ENCODE assay signal across 31 mouse cellular contexts in the genomic region with DNA sequence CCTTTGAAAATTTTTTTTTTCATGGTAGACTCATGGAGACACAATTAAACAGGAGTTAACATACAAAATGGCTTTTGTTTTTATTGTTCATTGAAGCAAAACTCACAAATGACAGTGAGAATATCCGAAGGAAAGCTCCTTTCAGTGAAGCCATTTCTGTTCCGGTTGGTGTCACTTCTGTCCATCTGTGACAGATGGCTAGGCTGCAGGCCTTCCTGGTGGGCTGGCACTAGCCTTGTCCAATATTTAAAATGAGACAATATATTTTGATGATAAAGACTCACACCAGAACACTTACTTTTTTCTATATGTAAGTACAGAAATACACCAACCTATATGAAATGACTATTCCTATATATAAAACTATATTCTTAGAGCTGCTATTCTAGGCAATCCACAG.
A peak's percentile ranks its signal among the peaks of the same experiment; 100 is the strongest.
DNase-seq lines count a peak whose midpoint lies in the region; ATAC-seq lines count a peak whose summit lies in the region.
"Had no signal": no experiment of that assay in that cellular context is flagged by ENCODE, and none has a peak within 500 bp of the region (broad histone marks: within the 10 kb centered on the region; RNA-seq: fewer than 3 reads in every experiment).

No protein-coding gene starts in this region.

- H3K4me1 ChIP-seq in forebrain, embryonic 14.5 days (ENCODE audit: control insufficient read depth, insufficient read depth, low read length), result no peaks in the 10 kb centered on the region
- H3K4me1 ChIP-seq: embryonic facial prominence, embryonic 13.5 days; forebrain, embryonic 10.5 days; heart, embryonic 10.5 days; heart, embryonic 15.5 days; limb, embryonic 13.5 days; lung, embryonic 15.5 days; midbrain, embryonic 10.5 days; neural tube, embryonic 12.5 days had no signal

- no peaks in the 10 kb centered on the region for H3K27me3 ChIP-seq in forebrain, embryonic 14.5 days (replicated peaks; ENCODE audit: control insufficient read depth, insufficient read depth, low read length)
- H3K27me3 ChIP-seq: embryonic facial prominence, embryonic 13.5 days; heart, embryonic 15.5 days; limb, embryonic 13.5 days; lung, embryonic 15.5 days; neural tube, embryonic 12.5 days had no signal

- WGBS in forebrain, embryonic 14.5 days, result 72% methylated on average over 2 of the region's 2 CpGs

- intact Hi-C loops in left cerebral cortex, postnatal 4 days (cut with DNase I), result no loop called here
- intact Hi-C loops in heart, postnatal 14 days (cut with DNase I), result no loop called here

- H3K4me2 ChIP-seq in forebrain, embryonic 14.5 days (ENCODE audit: low read length), result no peak overlapping the region
- H3K4me2 ChIP-seq: embryonic facial prominence, embryonic 13.5 days; heart, embryonic 15.5 days; hindbrain, embryonic 14.5 days; limb, embryonic 13.5 days; liver, embryonic 11.5 days; lung, embryonic 15.5 days; neural tube, embryonic 12.5 days had no signal

- no peaks in the 10 kb centered on the region for H3K9me3 ChIP-seq in forebrain, embryonic 14.5 days (replicated peaks; ENCODE audit: control insufficient read depth, low read length)
- H3K9me3 ChIP-seq: embryonic facial prominence, embryonic 13.5 days; forebrain, embryonic 10.5 days; heart, embryonic 10.5 days; heart, embryonic 15.5 days; limb, embryonic 13.5 days; lung, embryonic 15.5 days; midbrain, embryonic 10.5 days; neural tube, embryonic 12.5 days had no signal

- ATAC-seq in forebrain, embryonic 14.5 days, result no peak
- ATAC-seq: forebrain, embryonic 16.5 days; midbrain, embryonic 16.5 days had no signal

- no peak overlapping the region for H3K9ac ChIP-seq in forebrain, embryonic 14.5 days (ENCODE audit: low read length)
- H3K9ac ChIP-seq: embryonic facial prominence, embryonic 13.5 days; heart, embryonic 15.5 days; hindbrain, embryonic 14.5 days; limb, embryonic 13.5 days; lung, embryonic 15.5 days; neural tube, embryonic 12.5 days had no signal

- H3K4me3 ChIP-seq in forebrain, embryonic 14.5 days (ENCODE audit: low read depth, low read length), result no peak overlapping the region
- H3K4me3 ChIP-seq: embryonic facial prominence, embryonic 13.5 days; forebrain, embryonic 10.5 days; heart, embryonic 10.5 days; heart, embryonic 15.5 days; limb, embryonic 13.5 days; lung, embryonic 15.5 days; midbrain, embryonic 10.5 days; myocyte; neural tube, embryonic 12.5 days had no signal

- DNase-seq in cerebellum, adult 11-12 months, result peak; percentile 4
- DNase-seq in cerebellum, postnatal 4 days (ENCODE audit: low spot score in 2 of 2), result no peak
- peak; percentile 24 for DNase-seq in left cerebral cortex, postnatal 4 days
- DNase-seq in left cerebral cortex, adult 8-10 months (ENCODE audit: low spot score in 2 of 2), result no peak
- DNase-seq in cerebellum, adult 9-11 months, result peak; percentile 11
- no peak for DNase-seq in forebrain, embryonic 14.5 days (ENCODE audit: low spot score)
- DNase-seq in heart, postnatal 14 days, result no peak
- DNase-seq: adrenal gland, adult 8-10 months; gastrocnemius, postnatal 10 days; heart, postnatal 36 days; kidney, adult 8-10 months; kidney, postnatal 14 days; layer of hippocampus, adult 9-11 months; right cerebral cortex, adult 18-20 months; spleen, adult 18-20 months; thymus, adult 2 months; thymus, postnatal 4 days had no signal

- H3K27ac ChIP-seq in forebrain, embryonic 14.5 days (ENCODE audit: low read depth, low read length), result no peak overlapping the region
- H3K27ac ChIP-seq: embryonic facial prominence, embryonic 13.5 days; forebrain, embryonic 10.5 days; heart, embryonic 10.5 days; heart, embryonic 15.5 days; hindbrain, embryonic 14.5 days; limb, embryonic 13.5 days; lung, embryonic 15.5 days; midbrain, embryonic 10.5 days; neural tube, embryonic 12.5 days had no signal

- H3K36me3 ChIP-seq in forebrain, embryonic 14.5 days (ENCODE audit: control insufficient read depth, insufficient read depth, low read length), result no peaks in the 10 kb centered on the region
- H3K36me3 ChIP-seq: embryonic facial prominence, embryonic 13.5 days; forebrain, embryonic 10.5 days; G1E; heart, embryonic 10.5 days; heart, embryonic 15.5 days; limb, embryonic 13.5 days; lung, embryonic 15.5 days; midbrain, embryonic 10.5 days; neural tube, embryonic 12.5 days had no signal

Comparison
In these comparisons a context has a peak if more than half of its experiments do, and no peak if none do; other contexts are left out.
1. DNase-seq: peak in cerebellum, adult 11-12 months (single experiment), left cerebral cortex, postnatal 4 days (single experiment) and cerebellum, adult 9-11 months (single experiment); none in cerebellum, postnatal 4 days (0 of 2), left cerebral cortex, adult 8-10 months (0 of 2), forebrain, embryonic 14.5 days (single experiment) and heart, postnatal 14 days (0 of 2).